Mouse (Mus musculus) testis, postnatal 14 days (tissue): Measurements from ENCODE around the gene Pmvk.

Experiments used
- DNase-seq: peaks from one replicate; pipeline ENCODE4 v3.0.0; 2021; ENCODE audit warnings: low spot score

Gene Pmvk

DNA sequence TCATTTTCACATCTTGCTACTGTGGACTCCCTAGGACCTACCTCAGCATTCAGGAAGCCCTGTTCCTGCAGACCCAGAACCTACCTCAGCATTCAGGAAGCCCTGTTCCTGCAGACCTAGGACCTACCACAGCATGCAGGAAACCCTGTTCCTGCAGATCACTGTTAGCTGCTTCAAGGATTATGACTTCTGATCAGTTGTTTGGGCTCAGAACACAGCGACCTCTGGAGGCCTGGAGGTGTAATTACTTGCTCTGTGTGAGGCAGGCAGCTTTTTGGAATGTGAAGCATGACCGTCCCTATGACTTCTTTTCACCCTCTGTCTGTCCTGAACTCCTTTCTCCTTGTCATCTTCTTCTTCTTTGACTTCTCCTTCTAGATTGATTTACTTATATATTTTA, 27.1 kb downstream of the Pmvk start:
- no peak for DNase-seq

DNA sequence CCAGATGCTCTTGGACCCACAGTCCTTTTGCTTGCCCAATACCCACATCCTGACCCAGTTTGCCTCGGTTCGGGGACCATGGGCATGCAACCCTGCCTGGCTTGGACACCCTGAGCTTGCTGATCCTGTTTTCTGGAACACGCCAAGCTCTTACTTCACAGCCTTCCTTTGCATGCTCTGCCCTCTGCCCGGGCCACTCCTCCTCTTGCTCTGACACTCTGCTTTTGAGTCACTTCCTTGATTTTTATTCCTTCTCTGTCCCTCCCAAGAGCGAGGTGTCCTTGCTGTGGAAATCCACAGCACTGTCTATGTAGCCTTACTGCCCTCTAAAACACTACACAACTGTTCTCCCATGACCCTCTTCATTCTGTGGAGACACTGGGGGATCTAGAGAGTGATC, 27.9 kb downstream of the Pmvk start:
- DNase-seq: no peak

DNA sequence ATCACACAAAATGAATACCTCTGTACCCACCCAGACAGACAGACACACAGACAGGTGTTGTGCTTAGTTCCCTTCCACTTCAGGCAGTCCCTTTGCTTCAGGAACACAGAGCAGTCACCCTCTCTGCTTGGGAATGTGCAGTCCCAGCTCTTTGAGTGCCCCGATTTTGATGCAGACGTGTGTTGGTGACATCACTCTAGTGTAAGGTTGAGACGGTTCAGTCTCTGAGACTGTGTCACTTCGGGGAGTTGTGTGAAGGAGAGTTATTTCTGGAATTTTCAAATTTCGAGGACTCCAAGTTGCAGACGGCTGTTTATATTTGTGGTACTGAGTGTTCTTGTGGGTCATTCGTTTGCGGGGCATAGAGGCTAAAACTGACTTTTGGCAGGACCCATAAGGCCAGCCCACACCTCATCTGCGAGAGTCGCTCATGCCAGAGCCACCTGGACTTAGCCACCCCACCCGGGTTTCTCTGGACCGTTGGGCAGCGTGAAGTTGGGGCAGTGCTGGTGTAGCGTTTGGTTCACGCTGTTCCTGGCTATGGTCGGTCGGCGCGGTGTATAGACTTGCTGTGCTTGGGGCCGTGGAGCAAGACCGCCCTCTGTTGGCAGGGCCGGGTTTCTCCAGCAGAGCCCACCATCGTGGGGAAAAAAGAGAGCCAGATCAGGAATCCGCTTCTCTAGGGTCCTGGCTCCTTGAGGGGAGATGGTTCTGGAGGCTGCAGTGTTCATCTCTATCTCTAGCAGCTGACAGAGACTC, 30.6 kb downstream of the Pmvk start:
- peak; percentile 75 for DNase-seq

DNA sequence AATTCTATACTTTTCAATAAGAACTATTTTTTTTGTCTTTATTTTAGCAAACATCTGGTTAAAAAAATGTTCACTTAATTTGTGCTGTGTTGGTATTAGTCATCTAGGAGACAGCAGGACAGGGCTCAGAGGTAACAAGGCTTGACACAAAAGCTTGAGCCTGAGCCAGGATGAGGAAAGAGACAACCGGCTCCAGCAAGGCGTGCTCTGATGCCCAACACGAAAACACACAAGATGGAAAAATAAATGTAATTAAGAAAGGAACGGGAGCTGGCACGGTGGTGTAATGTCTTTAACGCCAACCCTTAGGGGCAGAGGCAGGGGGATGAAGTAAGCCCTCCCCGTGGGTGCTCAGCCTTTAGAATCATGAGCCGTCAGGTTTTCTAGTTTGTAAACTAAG, 31.8 kb downstream of the Pmvk start:
- DNase-seq: no peak

DNA sequence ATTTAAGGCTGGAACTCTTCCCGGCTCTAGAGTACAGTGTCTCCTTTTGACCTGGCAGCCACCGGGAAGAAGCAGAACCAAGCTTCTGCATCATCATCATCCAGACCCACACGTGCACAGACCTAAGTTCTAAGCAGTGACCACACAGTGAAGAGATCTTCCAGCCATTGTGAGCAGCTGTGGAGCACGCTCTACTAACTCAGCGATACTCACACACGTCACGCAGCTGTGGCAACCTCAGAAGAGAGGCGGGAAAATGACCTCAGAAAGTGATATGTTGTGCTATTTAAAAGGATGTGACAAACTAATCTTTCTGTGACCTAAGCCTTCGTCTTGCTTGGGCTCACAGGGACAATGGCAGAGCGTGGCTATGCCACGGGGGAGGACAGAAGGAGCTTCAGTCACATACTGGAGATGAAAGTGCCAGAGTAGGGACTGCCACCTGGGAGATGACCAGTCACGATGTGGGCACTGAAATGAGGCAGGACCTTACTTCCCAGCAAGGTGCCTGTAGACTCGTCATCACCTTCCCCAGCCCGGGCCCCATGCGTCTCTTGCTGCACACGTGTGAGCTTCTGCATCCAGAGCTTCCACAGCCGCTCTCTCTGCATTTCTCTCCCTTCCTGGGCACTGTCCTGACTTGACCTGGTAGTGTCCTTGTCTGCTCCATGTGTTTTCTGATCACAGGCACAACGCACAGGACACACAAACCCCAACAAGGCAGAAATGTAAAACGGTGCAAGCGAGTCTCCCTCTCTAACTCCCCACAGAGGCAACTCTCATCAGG, 32.8 kb downstream of the Pmvk start:
- DNase-seq: no peak

DNA sequence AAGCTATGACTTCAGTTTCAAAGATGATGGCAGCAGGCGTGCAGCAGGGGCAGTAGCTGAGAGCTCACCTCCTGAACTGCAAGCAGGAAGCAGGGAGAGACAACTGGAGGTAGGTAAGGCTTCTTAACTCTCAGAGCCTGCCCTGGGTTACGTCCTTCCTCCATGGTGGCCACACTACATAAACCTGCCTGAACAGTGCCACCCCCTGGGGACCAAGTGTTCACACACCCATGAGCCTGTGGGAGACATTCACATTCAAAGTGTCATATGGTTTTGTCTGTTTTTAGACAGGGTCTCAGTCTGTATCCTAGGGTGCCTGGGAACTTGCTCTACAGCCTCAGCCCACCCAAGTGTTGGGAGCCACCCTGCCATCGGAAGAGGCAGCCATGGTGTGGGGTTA, 36.4 kb downstream of the Pmvk start:
- DNase-seq: no peak

DNA sequence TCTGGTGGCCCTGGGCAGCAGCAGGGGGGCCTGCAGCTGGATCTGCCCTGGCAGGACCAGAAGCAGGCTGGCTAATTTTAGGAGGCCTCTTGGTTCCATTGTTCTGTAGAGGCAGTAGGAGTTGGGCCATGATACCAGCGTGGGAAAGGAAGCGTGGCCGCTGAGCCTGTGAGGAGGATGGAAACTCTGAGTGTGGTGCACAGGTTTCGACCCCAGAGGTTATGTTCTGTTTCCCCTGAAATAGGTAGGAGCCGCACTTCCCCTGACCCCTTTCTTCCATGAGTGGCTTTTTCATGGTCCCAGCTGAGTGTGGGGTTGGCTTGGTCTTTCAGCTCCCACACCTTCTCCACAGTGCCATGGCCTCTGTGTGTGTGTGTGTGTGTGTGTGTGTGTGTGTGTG, 37.2 kb downstream of the Pmvk start:
- DNase-seq: no peak

DNA sequence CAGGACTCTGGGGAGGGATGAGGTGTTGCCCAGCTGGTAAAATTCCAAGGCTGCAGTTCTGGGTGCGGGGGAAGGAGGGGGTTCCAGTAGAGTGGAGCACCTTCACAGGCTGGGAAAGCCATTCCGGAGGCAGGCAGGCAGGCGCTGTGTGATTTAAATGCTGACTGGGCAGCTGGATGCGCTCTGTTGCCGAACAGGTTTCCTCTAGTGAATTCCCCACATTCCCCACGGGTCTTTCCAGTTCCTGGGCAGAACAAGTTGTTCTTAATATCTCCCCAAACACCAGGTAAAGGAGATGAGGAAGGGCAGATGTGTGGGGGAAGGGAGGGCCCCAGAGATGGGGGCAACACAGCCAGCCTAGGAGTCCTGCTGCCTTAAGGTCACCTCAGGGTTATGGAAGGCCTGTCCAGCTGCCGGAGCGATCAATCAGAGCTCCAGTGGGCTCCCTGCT, 38.4 kb downstream of the Pmvk start:
- DNase-seq: no peak

DNA sequence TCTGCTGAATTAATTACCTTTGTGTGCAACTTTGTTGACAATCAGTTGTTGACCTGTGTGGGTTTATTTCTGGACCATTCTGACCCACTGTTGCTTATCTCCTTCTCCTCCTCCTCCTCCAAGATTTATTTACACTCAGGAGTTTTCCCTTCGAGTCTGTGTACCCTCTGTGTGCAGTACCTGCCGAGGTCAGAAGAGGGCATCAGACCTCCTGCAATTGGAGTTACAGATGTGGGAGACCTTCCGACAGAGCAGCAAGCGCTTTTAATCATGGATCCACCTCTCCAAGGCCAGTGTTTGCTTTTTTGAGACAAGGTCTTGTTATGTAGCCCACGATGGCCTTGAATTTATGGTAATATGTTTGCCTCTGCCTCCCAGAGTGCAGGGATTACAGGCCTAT, 40.3 kb downstream of the Pmvk start:
- DNase-seq: no peak

DNA sequence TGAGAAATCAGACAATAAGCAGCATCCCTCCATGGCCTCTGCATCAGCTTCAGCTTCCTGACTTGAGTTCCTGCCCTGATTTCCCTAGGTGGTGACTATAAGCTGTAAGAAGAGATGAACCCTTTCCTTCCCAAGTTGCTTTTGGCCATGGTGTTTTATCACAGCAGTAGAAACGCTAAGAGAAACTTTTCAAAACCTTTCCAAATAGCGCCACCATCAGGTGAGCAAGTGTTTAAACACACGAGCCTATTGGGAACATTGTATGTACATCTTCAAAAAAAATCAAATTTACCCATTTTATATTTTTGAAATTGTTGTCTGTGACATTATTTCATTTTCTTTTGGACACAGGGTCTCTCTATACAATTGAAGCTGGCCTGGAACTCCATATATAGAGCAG, 42.0 kb downstream of the Pmvk start:
- no peak for DNase-seq

DNA sequence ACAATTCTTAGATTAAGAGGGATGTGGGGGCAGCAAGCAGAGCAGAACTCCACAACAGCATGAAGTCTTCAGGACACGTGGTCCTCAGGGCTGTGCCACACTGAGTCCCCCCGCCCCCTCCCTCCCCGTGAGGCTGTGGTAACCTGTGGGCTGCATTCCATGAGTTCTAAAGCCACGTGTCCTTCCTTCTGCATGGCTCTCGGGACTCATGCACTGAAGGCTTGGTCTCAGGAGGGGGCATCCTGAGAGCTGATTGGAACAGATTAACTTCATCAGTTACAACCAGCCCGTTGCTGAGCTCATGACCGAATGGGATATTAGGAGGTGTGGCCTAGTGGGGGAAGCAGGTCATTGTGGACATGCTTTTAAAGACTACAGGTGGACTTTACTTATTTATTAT, 45.4 kb downstream of the Pmvk start:
- no peak for DNase-seq

DNA sequence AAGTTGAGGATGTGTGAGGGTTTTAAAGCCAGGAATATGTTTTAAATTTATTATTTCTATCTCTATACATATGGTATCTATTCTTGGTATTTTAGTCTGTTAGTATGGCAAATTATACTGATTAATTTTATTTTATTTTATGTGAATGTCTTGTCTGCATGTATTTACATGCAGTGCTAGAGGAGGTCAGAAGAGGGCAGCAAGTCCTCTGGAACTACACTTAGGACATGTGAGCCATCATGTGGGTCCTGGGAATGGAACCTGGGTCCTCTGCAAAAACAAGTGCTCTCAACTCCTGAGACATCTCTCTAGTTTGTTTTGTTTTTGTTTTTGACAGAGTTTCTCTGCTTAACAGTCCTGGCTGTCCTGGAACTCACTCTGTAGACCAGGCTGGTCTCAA, 47.1 kb downstream of the Pmvk start:
- DNase-seq: no peak

DNA sequence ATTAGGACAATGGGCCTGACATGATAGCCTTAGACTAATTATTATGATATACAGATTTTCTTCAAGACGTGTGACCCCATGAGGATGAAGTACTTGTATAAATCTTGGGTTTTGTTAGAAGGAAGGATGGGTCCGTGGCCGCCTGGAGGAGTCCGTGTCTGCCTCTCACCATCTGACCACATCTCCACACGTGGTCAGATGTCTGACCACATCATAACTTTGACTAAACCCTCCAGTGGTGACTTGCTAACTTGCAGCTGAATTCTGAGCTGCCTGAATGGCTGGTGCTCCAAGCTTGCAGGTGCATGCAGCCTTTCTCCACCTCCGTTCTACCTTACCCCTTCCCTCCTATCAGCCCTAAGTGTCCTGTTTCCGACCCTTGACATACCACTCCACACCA, 48.2 kb downstream of the Pmvk start:
- no peak for DNase-seq

DNA sequence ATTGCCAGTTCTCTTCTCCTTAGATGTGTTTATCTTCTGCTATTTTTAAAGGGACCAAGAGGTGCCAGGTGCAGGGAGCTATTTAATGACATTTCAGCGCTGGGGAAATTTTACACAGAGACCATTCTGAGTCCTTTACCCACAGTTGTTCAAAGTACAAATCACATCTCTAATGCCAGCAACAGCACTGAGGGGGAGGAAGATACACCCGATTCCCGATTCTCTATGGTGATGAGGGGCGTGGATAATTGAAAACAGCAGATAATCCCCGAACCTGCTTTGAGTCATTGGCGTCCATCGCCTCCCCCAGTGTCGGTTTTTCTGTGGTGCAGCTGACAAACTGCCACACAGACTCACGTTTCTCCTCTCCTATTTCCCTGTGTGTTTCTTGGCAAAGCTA, 53.7 kb downstream of the Pmvk start:
- no peak for DNase-seq

DNA sequence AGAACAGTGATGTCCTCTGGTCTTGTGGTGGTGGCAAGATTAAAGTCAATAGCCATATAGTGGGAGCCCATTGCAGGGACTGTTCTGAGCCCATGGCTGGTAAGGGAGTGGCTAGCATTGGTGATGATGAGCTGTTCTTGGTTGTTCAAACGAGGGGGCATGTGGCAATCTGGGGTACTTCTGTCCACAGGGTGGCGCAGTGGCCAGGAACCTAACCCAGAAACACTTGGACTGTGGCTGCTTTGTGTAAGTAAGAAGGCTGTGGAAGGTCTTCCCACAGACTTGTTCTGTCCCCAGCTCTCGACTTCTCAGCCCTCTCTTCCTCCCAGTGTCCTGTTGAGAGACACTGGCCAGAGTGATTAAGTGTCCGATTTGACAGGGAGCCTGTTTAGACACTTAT, 56.6 kb downstream of the Pmvk start:
- no peak for DNase-seq

DNA sequence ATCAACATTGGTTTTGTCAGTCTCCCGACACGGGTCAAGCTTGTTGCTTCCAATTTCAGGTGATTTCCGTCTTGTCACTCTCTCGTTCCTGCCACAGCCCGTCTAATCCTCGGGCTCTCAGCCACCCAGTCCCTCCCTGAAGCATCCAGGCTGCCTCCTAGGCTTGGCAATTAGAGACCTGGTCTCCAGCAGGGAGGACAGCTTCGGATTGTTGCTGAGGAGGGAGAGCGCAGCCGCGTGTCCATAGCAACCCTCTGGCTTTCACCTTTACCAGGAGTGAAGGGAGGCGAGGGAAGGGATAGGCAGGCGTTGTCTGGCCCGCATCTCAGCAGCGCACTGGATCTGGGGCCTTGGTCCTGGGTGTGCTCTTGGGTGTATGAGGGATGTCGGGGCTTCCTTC, 57.1 kb downstream of the Pmvk start:
- DNase-seq: no peak

DNA sequence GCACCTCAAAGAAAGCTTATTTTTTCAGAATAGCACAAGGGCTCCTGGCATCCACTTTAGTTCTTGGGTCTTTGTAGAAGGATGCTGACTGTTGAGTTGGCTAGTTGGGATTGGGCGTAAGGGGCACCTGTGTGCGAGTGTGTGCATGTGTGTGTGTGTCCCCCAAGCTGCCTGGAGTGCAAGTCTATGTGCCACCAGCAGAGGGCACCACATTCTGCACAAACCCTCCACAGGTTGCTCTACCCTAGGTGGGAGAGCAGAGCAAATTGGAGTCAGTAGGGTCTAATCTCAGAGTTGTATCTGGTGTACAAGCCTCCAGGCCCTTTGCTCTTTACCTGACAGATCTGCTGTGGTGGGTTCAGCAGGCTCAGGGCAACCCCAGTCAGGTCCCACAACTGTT, 57.9 kb downstream of the Pmvk start:
- no peak for DNase-seq

DNA sequence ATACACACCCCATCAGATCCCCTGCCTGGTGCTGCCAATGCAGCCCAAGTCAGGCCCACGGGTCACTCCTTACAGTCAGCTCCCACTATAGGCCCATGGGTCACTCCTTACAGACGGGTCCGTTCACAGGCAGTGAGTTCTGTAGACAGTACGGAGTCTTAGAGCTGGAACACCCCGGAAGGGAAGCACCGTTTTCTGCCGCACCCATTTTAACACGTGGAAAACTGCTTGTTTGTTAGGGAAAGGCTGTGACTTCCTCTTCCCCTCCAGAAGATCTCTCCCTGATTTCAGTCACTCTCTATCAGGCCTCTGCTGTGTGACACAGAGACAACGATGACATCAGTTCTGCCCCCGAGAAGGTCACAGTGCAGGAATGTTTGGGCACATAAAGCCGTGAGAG, 61.1 kb downstream of the Pmvk start:
- no peak for DNase-seq

DNA sequence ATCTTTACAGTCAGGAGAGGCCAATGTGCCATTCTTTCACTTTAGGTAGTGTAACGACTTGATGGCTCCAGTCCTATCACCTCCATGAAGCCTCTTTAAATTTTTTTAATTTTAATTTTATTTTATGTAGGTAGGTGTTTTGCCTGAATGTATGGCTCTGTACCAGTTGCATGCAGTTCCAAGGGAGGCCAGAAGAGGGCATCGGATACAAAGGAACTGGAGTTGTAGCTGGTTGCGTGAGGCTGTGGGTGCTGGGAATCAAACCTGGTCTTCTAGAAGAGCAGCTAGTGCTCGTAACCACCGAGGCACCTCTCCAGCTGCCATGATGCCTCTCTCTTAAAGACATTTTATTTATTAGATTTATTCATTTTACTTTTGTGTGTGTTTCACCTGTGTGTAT, 62.0 kb downstream of the Pmvk start:
- DNase-seq: peak; percentile 34
